Mouse (Mus musculus): ENCODE measurements around the gene Rab3gap2.
"Not testable (repeated sequence)": the region's sequence is repeated elsewhere in the genome, so short reads cannot be mapped to it uniquely, and the experiment has no call there.

Rab3gap2 gene

DNA sequence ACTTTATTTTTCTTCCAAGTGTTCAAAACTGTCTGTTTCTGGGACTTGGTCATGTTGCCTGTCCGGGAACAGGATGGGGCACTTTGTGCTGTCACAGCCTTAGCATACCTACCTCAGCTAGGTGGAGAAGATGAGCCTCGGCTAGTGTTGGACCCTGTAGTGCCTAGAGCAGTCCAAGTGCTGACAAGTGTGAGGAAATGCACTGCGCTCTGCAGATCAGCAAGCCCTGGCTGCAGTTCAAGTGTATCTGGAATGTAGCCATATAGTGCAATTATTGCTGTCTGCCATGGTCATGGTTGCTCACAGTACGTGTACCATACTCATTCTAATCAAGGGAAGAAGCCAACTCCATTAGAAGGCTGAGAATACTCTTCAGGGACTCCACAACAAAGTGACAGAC, 80.8 kb downstream of the Rab3gap2 start:
- DNase-seq, result no peak

DNA sequence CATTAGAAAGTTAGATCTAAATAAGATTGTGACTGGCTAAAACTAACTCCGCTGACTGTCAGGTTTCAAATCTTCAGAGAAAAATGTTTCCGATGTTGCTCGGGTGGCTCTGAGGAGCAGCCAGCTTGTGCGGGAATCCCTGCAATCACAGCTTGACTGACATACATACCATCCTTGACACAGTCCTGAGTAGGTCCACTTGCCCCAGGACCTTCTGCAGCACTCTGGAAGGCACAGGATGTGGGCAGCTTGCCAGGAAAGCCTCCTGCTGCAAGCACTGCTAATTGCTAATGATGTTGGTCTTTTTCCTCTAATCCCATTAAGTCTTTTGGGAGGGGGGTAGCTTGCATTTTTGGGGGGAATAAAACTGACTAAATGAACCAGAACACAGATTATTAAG, 81.3 kb downstream of the Rab3gap2 start:
- DNase-seq, result no peak

DNA sequence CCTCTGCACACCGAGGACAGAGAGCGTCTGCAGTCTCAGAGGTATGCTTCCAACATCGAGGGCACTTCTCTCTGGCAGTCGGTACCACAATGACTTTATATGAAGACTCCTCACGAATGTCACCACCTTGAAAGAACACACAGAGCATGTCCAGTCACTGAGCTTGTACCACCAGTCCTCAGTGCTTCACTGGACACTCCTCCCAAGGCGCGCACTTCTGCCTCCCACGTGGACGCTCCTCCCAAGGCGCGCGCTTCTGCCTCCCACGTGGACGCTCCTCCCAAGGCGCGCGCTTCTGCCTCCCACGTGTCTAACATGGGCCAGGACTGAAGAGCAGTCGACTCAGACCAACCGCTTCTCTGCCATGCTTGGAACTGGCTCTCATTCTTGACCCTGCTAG, 83.1 kb downstream of the Rab3gap2 start:
- DNase-seq, result no peak

DNA sequence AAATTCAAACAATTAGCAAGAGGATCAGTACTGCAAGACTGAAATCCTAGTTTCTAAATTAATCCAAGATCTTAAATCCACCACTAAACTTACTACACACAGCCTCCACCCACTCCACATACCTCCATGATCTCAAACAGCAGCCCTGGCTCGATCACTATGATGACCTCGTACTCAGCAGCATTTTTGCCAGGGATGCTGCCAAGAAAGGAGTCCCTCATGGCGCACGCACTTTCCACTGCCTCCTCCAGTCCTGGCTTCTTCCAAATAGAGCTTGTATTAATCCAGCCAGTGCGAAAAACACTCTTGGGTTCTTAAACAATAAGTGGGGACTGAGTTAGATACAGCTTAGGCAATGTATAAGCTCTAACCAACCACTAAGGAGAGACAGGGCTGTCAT, 85.3 kb downstream of the Rab3gap2 start:
- DNase-seq, result no peak

DNA sequence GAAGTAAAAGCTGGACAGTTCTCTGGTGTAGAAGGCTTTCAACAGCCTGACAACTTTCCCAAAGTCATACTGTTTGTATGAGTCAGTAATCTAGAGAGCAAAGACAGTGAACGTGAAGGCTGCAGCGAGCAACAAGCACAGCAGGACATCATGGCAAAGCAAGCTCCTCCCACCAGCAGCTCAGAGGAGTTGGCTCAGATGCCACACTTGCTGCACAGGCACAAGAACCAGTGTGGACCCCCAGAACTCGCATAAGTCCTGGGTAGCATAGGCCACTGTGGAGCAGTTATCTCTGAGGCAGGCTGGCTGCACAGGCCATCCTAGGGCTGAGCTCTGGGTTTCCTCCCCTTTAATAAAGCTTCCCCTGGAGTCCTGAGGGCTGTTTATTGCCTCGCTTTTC, 87.4 kb downstream of the Rab3gap2 start:
- DNase-seq, result no peak

DNA sequence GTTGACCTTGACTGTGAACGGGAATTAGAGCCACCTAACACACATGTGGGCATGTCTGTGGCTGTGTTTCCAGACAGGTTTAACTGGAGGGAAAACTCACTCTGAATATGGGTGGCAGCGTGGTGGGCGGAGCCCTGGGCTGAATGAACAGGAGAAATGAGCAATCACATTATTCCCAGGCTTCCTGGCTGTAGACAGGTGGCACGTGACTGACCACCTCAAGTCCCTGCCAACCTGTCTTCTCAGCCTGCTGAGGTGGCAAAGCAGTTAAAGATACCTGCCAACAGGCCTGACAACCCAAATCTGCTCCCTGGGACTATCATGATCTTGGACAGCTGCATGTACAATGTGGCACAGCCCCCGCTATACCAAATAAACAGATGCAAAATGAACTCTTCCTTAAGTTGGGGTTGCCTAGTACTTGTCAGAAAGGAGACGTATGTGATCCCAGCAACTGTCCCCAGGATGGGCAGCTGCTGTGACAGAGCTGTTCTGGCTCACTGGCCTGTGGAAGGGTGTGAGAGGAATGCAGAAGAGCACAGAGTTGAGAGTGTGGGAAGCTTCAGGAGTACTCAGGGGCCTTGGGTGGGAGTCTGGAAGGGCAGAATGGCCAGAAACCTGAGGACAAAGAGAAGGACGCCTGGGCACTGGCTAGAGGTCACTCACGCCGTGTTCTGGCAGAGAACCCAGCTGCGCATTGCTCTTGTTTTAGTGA, 88.9 kb downstream of the Rab3gap2 start:
- DNase-seq, result no peak

DNA sequence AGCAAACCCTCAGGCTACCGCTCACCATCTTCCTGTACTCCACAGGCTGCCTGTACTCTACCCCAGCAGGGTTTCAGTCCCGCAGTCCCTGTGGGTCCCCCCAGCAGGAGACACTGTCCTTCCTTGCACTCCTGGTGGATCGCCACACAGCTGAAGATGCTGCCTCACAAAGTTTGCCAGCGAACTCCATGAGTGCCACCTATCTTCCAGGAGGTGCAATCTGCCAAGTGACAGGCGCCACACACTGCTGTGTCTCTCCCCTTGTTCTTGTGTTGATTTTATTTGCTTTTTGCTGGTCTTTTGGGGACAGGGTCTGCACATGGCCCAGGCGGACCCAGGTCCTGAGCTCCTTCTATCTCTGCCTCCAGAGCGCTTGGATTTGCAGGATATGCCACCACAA, 92.9 kb downstream of the Rab3gap2 start:
- no peak for DNase-seq

DNA sequence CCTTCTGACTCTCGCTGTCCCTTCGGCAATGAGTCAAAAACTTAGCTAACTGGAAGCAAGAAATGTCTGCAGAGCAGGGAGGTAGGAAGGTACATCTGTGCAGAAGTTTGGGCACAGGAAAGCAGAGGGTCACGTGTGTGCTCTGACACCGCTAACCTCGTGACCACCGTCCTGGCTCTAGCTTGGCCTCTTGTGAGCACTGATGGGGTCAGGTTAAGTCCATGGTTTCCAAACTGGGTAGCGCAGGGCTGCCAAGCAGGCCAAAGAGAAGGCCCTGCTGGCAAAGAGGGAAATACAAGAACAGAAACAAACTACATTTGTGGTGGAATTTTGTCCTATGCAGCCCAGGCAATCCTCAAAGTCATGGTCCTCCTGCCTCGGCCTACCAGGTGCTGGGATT, 94.6 kb downstream of the Rab3gap2 start:
- no peak for DNase-seq

DNA sequence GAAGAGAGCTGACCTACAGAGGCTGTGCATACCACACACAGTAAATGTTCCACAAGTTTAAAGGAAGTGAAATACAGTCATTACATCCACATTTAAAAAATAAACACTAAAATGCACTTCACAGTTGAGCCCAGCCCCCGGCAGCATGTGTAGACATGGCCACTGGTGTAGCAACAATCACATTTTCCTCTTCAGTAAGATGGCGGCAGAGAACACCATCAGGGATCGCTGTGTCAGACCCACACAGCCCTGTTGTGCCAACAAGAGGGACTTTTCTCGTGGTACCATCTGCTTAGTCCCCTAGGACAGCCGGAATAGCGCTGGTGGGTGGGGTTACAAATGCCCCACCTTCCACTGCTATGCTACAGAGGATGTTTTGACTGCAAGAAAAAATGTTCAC, 98.9 kb downstream of the Rab3gap2 start:
- DNase-seq, result no peak

DNA sequence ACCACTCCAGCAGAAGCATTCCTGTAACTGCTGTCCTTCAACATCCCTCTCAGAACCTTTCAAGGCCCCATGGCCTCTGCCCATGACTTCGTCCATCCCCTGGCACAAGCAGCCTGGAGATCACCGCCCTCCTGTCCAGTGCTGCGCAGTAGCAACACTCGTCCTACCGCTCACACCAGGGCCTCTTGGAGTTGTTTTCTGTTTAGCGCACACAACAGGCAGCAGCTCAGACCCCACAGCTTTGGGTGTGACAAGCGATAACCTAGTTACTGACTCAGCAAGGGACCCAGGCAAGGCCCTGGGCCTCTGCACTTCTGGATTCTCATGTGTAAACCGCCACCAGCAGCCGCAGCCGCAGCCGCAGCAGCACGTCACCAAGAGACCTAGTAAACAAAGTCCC, 102.9 kb downstream of the Rab3gap2 start:
- DNase-seq, result no peak

DNA sequence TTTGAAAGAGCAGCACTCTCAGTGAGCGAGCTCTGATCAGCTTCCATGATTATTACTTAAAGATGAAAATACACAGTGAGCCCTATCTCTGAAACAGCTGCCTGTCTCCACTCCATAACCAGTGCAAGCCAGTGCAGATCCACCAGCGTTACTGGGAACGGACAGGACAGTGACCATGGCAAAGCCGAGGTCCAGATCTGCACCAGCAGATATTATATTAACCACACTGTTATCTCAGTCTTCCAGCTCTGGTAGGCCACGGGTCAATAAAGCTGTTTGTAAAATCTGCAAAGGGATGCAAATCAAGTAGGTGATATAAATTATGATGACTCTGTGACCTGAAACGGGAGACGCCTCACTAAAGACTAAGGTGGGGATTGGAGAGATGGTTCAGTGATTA, 103.7 kb downstream of the Rab3gap2 start:
- no peak for DNase-seq

- no peak for DNase-seq
These were observed 104.4 kb downstream of the Rab3gap2 start for GRCm38 (mm10) chr1:185308334-185308733.

- DNase-seq, result no peak
These were observed 105.0 kb downstream of the Rab3gap2 start for GRCm38 (mm10) chr1:185308908-185309307.

DNA sequence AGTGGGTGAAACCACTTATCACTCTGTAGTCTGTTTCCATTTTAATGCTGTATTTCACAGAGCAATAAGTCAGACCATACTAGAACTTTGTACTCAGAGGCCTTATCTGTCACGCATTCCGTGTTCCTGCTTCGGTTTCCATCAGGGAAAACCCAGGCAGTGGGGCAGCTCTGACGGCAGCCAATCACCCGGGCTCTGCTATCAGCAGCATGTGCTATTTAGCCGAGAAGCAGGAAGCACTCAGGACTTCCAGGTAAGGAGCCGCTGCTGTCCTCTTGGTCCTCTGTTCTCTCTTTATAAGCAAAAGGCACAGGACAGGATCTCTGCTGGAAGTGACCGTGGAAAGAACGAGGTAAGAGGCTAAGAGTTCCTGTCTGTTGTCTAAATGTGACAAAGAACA, 108.0 kb downstream of the Rab3gap2 start:
- no peak for DNase-seq

DNA sequence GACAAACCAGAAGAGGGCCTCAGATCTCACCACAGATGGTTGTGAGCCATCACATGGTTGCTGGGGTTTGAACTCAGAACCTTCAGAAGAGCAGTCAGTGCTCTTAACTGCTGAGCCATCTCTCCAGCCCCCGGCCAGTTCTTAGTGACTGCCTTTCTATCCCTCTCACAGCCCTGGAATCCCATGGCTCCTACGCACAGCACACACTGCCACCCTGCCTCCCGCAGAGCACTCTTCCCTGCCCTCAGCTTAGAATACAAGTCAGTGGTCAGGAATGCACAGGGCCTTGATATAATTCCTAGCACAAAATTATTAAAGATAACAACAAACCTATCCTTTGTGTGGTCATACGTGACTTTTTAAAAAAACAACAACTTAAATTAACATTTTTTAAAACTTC, 110.6 kb downstream of the Rab3gap2 start:
- DNase-seq, result no peak

DNA sequence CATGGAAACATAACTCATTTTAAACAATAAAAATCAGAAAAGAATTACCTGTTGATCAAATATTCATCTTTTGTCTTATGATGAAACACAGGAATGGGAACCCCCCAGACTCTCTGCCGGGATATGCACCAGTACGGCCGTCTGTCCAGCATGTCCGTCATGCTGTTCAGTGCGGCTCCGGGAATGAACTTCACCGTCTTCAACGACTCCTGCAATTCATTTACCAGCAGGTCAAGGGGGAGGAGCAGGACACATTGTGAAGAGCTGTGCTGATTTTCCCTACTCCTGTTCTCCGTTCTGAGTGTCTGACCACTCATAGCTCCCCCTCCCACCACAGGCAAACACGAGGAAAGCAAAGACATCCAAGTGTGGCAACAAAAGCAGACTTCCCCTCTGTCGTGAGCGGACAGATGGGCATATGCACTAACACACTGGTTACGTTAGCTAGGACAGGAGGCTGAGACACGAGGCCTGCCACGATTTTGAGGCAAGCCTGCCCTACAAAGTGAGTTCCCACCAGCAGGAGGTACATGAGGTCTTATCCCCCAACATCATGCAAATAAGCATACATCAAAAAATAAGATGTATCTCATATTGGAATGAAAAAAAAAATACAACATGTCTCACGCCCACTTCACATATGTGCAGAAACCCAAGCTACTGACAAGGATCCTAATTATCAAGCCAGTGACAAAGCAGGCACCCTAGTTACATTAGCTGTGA, 112.1 kb downstream of the Rab3gap2 start:
- no peak for DNase-seq

DNA sequence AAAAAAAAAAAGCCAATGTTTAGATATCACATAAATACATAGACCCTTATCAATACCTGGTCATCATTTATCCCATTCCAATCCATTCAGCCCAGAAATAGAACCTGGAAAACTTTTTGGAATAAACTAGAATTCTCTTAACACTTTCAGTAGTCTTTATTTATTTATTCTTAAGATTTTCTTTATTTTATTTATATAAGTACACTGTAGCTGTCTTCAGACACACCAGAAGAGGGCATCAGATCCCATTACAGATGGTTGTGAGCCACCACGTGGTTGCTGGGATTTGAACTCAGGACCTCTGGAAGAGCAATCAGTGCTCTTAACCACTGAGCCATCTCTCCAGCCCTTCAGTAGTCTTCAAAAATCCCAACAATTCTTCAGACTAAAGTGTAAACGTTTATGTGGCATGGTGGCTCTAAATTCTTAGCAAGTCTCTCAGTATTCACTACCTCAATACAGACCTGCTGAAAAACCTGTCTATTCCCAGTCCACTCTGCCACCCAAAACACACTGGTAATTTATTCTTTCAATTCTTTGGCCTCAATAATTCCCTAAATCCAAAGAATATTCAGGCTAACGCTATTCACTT, 123.9 kb downstream of the Rab3gap2 start:
- DNase-seq, result not testable (repeated sequence)

GRCm38 (mm10) chr1:185328721-185329610, 125.0 kb downstream of the Rab3gap2 start, which contains the start of gene Iars2:
Iars2 (minus strand) TSS chr1:185329396.
- peak; percentile 91 for DNase-seq

DNA sequence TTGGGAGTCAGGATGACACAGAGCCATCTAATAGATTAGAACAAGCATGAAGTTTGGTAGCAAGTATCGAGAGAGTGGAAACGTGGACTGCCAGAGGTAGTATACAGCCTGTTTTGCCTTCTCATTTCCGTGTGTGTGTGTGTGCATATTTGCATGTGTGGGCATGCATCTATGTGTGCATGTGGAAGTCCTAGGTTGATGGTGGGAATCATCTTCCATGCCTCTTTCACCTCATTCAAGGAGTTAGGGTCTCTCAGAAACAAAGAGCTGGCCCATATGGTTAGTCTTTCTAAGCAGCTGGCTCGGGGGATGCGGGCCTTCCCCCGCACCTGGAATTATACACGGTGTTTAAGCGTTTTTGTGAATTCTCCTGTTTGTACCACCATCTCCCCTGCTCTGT, 125.9 kb downstream of the Rab3gap2 start:
- DNase-seq, result no peak

DNA sequence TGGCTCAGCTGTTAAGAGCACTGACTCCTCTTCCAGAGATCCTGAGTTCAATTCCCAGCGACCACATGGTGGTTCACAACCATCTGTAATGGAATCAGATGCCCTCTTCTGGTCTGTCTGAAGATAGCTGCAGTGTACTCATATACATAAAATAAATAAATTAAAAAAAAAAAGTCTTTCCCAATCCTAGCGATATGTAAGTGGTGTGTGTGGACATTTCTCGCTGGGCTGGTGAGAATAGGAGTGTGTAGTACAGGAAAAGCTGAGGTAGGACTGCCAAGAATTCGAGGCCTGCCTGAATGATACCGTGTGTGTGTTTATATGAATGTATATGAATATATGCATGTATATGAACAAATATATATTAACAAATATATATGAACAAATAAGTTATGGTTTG, 127.4 kb downstream of the Rab3gap2 start:
- DNase-seq, result no peak

DNA sequence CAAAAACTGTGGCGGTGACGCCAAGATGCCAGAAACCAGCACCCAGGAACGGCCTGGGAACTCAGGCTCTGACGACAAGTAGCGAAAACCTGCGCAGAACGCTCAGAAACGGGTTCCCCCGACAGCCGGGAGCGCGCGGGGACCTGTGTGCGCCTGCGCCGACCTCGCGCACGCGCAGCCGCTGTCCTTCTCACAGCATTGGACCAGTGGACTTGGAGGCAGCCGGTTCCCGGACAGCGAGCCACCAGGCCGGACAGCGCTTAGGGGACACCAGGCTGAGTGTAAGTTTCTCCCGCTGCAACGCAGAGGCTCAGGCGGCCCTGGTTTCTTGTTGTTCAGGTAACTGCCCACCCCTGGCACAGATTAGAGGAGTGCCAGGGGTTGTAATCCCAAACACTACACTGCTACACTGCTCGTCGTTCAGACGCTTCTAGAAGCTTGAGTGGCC, 128.1 kb downstream of the Rab3gap2 start, which contains the start of gene Bpnt1:
Gene Bpnt1, plus strand, starts transcription at position 167 of the 448 bp plus-strand sequence.
- peak; percentile 91 for DNase-seq

- DNase-seq, result no peak
These were observed 129.7 kb downstream of the Rab3gap2 start for GRCm38 (mm10) chr1:185333651-185334050.

- DNase-seq, result no peak
These were observed 130.2 kb downstream of the Rab3gap2 start for GRCm38 (mm10) chr1:185334136-185334535.
